Mouse (Mus musculus): Measurements from ENCODE around the gene Akt3.

DNA sequence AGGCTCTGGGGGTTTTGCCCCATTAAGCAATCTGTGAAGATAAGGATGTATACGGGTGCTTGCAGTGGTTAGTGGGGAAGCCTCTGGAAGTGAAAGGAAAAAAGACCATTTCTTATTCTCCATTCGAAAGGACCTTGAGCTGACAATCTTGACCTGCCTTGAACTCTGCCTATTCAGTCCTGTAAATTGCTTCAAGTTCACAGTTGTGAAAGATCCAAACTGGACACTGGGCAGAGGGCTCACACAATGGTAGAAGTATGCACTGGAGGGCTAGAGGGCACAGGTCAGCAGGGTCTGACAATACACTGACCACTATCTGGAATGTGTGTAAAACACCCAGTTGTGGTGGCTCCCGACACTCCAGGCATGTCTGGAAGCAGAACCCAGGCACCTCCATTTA, 245.2 kb downstream of the Akt3 start:
- no peak for TF ChIP-seq CTCF (conservative IDR thresholded peaks at IDR 0.05; ENCODE audit: low read length)
- TF ChIP-seq NANOG (IDR thresholded peaks at IDR 0.05; ENCODE audit: borderline replicate concordance, low read length): no peak
- TF ChIP-seq POU5F1 (IDR thresholded peaks at IDR 0.05; ENCODE audit: borderline replicate concordance, low read length): no peak

Measured in E14TG2a.4 (cell line).